Mouse (Mus musculus) G1E (cell line): ENCODE data around the gene Maml3.

Experiments
- CTCF ChIP-seq: IDR thresholded peaks from 2 replicates; pipeline ENCODE4 v1.5.1; 2012; ENCODE audit warnings: low read depth, low read length, inconsistent platforms, mixed read lengths
- POLR2AphosphoS5 ChIP-seq: IDR thresholded peaks from 2 replicates; pipeline ENCODE4 v1.6.1; 2012; ENCODE audit warnings: low read depth, low read length, inconsistent platforms; ENCODE audit not compliant: insufficient replicate concordance

DNA sequence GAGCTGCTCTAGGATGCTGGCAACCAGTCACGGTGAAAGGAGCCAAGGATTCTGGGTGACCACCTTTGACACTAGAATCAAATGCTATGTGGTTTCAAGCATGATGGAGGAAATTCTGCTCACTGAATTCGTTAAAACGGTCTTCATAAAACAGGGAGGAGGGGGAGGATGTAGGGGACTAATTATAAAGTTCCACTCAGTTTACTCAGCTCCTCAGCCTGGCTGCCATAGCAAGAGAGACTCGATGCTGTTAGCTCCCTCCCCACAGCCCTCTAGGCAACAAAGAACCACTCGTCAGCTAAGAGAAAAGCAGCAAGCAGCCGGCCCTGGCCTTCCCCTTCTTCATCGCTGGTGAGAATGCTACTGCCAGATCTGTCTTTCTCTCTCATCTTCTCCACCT is 295.1 kb downstream of the Maml3 start:
- TF ChIP-seq CTCF (no peak), POLR2AphosphoS5 (no peak)
